Mouse (Mus musculus): ENCODE measurements around the gene Galnt2.

Gene Galnt2

DNA sequence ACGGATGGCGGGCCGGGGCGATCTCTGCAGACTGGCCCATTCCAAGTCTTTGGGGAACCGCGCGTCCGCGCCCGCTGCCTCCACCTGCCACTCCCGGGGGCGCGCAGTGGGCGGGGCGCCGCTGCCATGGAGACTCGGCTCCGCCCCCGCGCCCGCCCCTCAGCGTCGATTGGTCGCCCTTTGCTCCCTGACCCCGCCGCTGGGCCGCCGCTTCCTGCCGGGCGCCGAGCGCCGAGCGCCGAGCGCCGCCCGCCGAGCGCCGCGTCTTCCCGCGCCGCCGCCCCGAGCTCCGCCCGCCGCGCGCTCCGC, at the start of gene Galnt2:
Galnt2 (plus strand) TSS at position 216 of the 309 bp plus-strand sequence.
- in situ Hi-C loops (cut with MboI, MseI), result no loop called here

DNA sequence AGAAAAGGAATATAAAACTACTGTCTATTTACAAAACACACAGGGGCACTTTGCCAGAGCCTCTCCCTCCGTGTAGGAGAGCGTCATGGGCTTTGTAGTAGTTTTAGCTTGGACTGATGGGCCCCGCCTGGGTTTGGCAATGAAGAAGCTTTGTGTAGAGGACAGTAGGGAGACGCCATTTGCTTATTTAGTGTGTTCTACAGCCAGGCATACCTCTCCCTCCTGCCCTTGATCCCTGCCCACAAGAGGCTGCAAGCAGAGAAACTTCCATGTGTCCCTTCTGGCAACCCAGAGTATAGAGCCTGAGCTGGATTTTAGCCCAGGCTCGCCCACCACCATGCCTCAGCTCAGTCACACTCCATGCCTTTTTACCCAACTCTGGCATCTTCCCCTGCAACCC, 49.4 kb upstream of the Galnt2 start:
- in situ Hi-C loops (cut with MboI, MseI), result loop anchor here (25.0 kb wide), 1 partner anchor 1231 kb away; no protein-coding TSS in a partner anchor

DNA sequence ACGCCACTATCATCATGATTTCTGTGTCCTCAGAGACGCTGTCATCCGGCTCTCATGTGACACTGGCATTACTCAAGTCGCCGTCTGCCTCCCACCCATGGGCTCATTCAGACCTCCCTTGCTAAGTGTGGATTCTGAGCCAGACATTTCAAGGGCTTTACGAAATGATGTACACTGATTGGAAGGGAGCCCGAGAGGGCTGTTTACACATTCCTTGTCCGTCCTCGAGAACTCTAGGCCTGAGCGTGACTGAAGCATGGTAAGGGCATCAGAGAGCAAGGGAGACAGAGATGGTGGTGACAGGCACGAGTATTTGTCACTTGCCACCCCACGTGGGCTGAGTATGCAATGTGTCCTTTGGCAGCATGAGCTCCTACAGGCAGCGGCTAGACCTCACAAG, 49.0 kb upstream of the Galnt2 start:
- in situ Hi-C loops (cut with MboI, MseI), result loop anchor here (25.0 kb wide), 1 partner anchor 1230 kb away; no protein-coding TSS in a partner anchor

DNA sequence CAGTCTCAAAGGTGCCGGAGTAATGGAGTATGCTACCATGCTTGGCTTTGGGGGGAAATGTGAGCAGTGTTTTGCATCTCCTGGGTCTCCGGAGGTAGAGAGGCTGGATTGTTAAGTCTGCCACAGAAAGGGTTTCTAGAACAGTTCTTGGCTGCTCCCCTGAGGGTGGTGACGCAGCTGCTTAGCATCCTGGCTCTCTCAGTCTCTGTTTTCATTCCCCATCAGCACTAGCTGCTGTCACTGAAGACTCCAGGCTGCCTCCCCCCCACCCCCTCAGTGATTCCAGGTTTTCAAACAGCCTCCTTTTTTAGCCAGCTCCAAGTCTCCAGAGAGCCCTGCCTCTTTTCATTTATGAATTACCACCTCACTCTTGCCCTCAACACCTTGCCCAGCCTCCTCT, 47.1 kb upstream of the Galnt2 start:
- in situ Hi-C loops (cut with MboI, MseI), result loop anchor here (25.0 kb wide), 1 partner anchor 1228 kb away; no protein-coding TSS in a partner anchor

DNA sequence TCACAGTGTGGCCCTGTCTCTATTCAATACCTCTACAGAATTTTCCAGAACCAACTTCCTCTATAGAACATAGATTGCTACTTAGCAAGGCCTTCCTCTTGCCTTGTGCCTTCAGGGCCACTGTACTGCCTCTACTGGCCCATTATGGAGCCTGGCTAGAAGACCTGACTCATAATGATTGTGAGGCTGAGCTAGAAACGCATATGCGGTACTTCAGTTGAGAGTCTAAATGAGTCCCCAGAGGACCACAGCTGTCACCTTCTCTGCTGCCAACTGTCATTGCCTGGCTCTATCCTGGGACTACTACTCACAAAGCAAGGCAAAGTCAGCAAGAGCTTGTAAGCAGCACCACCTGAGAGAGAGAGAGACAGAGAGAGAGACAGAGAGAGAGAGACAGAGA, 46.7 kb upstream of the Galnt2 start:
- in situ Hi-C loops (cut with MboI, MseI), result loop anchor here (25.0 kb wide), 1 partner anchor 1228 kb away; no protein-coding TSS in a partner anchor

DNA sequence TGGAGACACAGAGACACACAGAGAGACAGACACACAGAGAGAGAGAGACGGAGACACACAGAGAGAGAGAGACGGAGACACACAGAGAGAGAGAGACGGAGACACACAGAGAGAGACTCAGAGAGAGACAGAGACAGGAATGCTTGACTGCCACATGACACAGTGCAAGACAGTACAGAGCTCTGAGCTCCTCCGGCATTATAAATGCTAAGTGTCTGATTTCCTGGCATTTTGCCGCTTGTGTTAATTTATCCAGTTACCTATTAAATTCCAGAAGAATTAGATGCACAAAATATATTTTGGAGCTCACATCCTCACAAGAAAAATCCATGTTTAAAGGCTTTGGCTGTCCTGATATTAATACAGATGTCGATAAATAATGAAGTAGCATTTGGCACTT, 46.1 kb upstream of the Galnt2 start:
- in situ Hi-C loops (cut with MboI, MseI), result loop anchor here (25.0 kb wide), 1 partner anchor 1227 kb away; no protein-coding TSS in a partner anchor

DNA sequence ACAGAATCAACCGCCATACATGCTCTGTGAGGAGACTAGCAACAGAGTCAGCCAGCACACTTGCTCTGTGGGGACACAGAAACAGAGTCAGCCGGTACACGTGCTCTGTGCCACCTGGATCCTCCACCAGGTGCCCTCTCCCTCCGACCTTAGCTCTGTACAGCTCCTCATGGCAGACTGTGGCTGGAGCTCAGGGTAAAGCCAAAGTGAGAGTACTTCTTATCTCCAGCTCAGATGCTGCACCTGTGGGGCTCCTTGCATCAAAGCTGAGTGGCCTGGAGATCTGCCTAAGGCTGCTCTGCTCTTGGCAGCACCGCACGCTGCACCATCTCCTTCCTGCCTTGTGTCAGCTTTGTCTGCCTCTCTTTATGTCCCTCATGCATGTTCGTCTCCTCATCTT, 40.8 kb upstream of the Galnt2 start:
- in situ Hi-C loops (cut with MboI, MseI), result loop anchor here (25.0 kb wide), 1 partner anchor 1222 kb away; no protein-coding TSS in a partner anchor

DNA sequence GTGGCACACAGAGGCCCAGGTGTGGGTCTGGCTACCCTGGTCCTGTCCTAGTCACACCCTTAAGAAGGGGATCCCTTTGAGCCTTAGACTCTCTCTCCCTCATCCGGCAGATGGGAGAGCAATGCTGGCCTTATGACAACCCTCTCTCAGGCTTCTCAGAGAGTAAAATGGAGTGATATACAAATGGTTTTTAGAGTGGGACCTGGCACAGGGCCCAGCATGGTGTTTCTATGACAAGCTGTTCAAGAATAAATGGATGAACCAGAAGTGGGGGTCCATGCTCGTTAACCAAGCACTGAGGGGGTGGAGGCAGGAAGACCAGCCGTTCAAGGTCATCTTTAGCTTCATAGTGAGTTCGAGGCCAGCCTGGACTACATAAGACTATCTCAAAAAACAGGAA, 38.9 kb upstream of the Galnt2 start:
- in situ Hi-C loops (cut with MboI, MseI), result loop anchor here (25.0 kb wide), 1 partner anchor 1220 kb away; no protein-coding TSS in a partner anchor

DNA sequence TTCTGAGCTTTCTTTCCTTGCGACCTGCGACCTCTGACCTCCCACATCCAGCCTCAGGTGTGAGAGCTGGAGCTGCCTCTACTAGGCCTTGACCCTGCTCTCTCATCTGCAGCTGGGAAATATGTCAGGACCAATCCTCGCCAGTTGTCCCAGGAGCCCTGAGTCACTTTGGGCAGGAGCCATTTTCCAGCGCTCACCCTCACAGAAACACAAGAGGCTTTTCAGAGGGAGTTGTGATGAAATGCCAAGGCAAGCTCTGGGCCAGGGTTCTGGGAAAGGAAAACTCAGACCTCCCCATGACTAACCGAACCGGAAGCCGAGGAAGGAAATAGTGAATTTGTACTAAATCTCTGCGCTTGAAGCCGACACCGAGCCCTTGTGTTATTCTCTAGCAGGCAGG, 38.2 kb upstream of the Galnt2 start:
- in situ Hi-C loops (cut with MboI, MseI), result loop anchor here (25.0 kb wide), 1 partner anchor 1219 kb away; no protein-coding TSS in a partner anchor

DNA sequence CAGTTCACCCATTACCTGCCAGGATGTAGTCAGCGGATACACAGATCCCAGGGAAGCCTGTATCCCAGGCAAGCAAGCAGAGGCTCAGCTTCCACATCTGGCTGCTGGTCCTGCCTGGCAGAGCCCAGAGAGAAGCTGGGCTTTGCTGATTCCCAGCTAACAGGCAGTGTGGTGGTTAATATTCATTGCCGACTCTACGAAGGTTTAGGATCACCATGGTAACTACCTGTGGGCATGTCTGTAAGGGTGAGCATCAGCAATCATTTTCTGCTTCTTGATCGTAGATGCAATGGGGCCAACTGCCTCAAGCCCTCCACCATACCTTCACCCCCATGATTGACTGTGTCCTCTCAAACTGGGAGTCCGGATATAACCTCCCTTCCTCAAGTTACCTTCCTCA, 37.2 kb upstream of the Galnt2 start:
- in situ Hi-C loops (cut with MboI, MseI), result loop anchor here (25.0 kb wide), 1 partner anchor 1218 kb away; no protein-coding TSS in a partner anchor

DNA sequence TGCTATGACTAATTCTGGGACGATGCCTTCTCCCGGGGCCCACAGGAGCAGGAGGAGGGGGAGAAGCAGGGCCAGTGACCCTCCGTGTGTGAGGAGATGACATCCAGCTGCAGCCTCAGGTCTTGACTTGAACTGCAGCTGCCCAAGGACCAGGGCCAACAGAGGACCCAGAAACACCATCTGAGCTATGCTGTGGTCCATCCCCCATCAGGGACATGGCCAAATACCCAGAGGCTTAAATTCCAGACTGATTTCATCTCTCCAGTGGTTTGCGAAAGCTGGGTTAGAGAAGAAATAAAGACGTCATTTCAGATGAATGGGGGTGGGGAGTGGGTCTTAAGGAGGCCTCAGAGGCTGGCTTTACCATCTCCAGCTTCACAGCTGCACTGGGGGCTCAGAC, 35.0 kb upstream of the Galnt2 start:
- in situ Hi-C loops (cut with MboI, MseI), result loop anchor here (25.0 kb wide), 1 partner anchor 1216 kb away; no protein-coding TSS in a partner anchor

DNA sequence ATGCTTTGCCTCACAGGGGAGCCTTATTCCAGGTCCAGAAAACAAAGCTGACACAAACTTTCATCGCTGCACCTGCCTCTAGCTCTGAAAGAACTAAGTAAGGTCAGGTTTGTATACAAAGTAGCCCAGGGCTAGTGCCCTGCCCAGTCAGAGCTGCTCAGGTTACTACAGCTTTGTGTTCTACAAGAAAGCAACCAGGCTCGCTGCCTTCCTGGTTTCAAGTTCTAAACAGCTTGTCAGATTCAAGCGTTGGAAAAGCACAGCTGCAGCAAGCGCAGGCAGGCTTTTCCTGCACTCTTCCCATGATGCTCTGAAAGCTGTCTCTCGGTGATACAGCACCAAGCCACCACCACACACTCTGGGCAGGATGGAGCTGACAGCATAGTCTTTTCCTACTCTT, 34.4 kb upstream of the Galnt2 start:
- in situ Hi-C loops (cut with MboI, MseI), result loop anchor here (25.0 kb wide), 1 partner anchor 1216 kb away; no protein-coding TSS in a partner anchor

DNA sequence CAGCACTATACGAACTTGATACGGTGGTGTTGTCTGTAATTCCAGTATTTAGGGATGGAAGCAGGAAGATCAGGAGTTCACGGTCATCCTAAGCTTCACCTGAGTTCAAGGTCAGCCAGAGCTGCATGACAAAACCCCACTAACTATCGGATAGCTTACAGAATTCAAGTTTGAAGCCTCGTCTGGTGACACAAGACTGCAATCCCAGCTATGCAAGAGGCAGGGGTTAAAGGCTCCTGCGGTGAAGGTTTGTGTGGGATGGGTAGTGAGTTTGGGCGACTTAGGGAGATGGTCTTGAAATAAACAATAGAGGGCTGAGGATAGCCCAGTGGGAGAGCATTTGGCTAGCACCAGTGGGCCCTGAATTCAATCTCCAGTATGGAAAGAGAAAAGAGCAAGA, 33.0 kb upstream of the Galnt2 start:
- in situ Hi-C loops (cut with MboI, MseI), result loop anchor here (25.0 kb wide), 1 partner anchor 1214 kb away; no protein-coding TSS in a partner anchor

DNA sequence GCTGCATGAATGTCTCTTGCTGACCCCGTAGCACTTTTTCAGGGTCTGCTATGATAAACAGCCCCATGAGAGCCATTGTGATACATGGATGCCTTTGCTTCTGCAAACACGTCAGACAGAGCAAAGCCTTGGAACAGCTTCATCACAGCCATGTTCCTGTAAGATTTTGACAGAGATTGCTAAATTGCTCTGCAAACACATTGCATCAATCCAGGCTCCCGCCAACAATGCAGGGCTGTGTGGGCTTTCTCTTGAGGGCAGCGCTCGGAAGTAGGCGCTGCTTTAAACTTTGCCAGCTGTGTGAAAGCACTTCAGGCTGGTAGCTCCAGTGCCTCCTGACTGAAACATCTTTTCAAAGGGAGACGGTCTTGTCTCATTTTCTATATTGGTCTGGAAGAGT, 30.8 kb upstream of the Galnt2 start:
- in situ Hi-C loops (cut with MboI, MseI), result no loop called here

DNA sequence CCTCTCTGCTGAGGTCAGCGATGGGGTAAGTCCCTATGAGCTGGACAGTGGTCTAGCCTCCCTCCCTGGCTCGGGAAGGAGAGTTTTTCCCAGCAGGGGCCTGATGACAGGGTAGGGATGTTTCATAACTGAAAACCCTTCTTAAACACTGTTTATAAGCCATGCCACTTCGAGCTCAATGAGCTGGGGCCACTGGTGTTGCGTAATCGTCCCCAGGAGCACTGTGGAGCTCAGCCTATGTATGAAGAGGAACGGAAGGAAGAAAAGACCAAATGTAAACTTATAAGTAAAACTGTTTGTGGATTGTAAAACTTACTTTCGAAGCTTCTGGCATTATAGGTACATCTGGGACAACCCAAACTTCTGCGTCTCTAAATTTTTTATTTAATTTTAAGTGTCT, 29.5 kb upstream of the Galnt2 start:
- in situ Hi-C loops (cut with MboI, MseI), result no loop called here

DNA sequence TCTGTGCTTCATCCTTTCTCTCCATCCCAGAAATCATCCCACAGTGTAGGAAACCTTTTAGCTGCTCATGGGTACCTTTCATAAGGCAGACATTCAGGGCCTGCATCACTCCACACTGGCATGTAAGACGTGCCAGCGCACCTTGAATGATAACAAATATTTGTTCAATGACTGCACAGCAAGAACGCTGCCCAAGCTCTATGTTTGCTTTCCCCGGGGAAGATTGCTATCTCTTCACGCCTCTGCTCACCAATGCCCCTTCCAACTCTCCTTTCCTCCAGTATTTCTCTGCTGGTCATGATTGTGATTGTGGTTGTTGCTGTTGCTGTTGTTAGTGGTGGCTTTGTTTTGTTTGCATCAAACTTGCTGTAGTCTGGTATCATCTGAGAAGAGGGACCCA, 28.3 kb upstream of the Galnt2 start:
- in situ Hi-C loops (cut with MboI, MseI), result no loop called here

DNA sequence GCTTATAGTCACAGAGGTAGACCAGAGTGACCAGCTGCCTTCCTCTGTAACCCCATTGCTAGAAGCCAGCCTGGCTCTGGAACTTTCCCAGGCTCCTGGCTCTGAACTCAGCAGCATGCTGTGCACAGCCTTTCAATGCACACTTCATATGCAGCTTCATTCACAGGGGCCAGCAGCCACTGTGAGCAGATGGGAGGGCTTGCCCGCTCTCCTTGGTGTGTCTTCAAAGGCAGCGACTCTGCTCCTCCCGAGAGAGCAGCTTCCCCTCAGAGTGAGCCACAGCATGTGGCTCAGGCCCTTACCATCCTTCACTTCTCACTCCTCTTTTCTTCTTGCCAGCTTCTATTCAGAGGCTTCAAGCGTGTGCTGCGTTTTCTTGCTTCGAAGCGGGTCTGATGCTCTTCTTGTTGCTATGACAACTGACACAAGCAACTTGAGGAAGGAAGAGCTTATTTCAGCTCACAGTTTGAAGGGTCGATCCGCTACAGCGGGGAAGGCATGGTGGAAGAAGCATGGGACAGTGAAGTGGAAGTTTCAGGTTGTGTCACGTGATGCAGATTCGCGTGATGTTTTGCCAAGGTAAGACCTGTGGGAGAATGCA, 27.1 kb upstream of the Galnt2 start:
- in situ Hi-C loops (cut with MboI, MseI), result no loop called here

DNA sequence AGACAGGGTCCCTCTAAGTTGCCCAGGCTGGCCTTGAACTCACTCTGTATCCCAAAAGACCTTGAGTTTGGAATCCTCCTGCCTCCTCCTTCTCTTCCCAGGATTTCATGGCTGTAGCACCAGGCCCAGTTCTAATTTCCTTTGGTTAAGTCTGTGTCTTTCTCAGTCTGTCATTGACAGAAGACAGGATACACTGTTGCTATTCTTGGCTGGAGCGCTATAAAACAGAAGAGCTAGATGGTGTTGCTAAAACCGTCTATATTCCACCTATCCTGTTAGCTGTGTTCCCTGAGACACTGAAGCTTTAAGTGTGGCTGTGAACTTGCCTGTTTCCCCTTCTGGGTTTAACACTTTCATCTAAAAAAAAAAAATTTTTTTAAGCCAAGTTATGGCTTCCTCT, 19.0 kb upstream of the Galnt2 start:
- in situ Hi-C loops (cut with MboI, MseI), result no loop called here

DNA sequence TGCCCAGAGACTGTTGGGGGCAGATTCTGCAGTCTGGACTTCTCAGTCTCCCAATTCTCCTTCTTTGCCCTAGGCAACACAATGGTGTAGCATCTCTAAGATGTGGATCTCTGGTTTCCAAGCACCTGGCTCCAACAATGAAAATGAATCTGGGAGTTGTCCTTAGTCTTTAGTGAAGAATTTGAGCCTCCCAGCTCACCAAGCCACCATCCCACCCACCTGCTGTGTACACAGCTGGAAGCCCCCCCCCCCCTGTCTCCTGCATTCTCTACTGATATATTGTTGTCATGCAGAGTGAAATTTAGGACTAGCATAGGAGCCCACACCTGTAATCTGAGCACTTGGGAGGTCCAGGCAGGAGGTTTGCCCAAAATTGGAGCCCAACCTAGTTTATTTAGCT, 14.2 kb upstream of the Galnt2 start:
- in situ Hi-C loops (cut with MboI, MseI), result no loop called here

DNA sequence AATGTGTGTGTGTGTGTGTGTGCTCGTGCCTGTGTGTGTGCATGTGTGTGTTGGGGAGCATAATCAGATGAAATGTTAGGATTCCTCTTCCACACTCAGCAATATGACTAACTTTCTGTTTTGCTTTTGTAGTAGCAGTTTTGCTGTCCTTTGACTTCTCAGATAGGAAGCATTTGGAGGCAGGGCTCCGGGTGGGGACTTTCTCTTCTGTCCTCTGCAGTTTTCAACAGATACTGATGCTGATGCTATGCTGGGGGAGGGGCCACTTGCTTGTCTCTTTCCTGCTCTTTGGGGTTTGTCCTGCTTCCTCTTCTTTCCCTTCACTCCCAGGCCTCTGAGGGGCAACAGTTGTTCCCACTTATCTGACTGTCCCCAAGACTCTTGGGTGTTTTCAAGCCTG, 1.3 kb upstream of the Galnt2 start:
- in situ Hi-C loops (cut with MboI, MseI), result no loop called here

DNA sequence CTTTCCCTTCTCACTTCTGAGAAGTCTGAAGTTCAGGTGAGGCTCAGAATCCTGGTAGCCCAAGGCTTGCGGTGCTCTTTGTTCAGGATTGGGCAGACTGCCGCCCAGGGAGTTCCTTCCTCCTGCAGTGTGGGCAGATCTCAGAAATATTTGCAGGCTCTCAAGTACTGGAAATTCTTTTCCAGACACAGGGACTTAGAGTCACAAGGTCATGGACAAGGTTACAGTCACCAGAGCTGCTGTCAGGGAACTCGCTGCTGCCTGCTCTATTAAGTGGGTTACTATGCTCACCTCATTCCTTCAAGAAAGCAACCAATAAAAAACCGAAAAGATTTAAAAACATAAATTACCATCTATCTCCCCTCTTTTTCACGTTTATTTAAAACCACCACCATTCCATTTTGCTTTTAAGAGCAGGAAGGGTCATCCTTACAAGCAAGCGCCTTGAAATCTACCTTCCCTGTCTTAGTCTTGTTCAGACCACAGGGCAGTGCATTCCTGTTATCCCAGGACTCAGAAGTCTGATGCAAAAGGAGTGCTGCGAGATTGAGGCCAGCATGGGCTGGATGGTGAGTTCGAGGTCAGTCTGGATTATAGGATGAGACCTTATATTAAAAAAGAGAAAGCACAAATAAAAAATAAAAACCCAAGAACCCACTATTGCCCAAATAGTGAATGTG, 555 bp upstream of the Galnt2 start:
- in situ Hi-C loops (cut with MboI, MseI), result no loop called here

DNA sequence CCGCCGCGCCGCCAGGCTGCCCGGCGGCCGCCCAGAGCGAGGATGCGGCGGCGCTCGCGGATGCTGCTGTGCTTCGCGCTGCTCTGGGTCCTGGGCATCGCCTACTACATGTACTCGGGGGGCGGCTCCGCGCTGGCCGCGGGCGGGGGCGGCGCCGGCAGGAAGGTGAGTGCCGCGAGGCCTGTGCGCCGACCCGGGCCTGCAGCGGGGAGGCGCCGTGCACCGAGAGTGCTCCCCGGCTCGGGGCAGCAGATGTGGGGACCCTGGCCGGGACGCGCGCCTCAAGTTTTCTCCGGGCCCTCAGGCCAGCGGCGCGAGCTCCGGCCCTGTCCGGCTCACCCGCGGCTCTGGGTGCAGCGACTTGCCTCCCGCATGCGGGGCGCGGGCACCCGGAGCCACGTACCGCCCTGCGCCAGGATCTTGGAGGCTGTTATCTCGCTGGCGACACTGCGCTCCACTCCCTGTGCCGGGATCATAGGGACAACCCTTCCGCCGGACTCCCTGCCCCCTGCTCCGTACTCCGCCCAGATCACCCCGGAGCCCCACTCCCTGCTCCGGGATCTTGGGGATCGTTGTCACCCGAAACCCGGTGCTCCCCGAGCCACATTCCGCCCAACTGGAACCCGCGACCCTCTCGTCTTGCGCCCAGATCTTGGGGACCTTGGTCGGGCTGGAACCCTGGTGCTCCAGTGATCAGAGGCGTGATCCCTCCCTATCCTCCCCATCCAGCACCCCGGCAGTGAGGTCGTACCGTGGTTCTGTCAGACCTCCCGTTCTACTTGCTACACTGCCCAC, 491 bp downstream of the Galnt2 start:
- in situ Hi-C loops (cut with MboI, MseI), result no loop called here

Measured in T-helper 2 cell (primary cell).